Mouse (Mus musculus) kidney, embryonic 15.5 days (tissue): Measurements from ENCODE around the gene AI854703. TPM values are rescaled to one million over a fixed set of nuclear protein-coding genes. Genes with fewer than 3 reads are reported as not detected.

ENCODE experiments used
- ATAC-seq: fragments of 200-750 bp; cut with Nextera tagmentation; replicated peaks from 2 replicates; pipeline ENCODE4 v1.8.0; 2017; ENCODE audit warnings: moderate TSS enrichment; ENCODE audit not compliant: low FRiP score
- H3K27ac ChIP-seq: fragments of 300-500 bp; sonication (generic); 2 replicates; pipeline ENCODE4 v1.5.1; 2015; ENCODE audit warnings: mild to moderate bottlenecking, inconsistent platforms
- H3K27me3 ChIP-seq: fragments of 300-500 bp; sonication (generic); 2 replicates; pipeline ENCODE4 v1.6.1; 2015; ENCODE audit warnings: inconsistent platforms
- H3K36me3 ChIP-seq: fragments of 300-500 bp; sonication (generic); 2 replicates; pipeline ENCODE4 v1.6.1; 2015; ENCODE audit warnings: inconsistent platforms
- H3K4me1 ChIP-seq: fragments of 300-500 bp; sonication (generic); 2 replicates; pipeline ENCODE4 v1.6.1; 2015; ENCODE audit warnings: inconsistent platforms
- H3K4me2 ChIP-seq: fragments of 300-500 bp; sonication (generic); 2 replicates; pipeline ENCODE4 v1.6.1; 2015; ENCODE audit warnings: moderate library complexity, mild to moderate bottlenecking, inconsistent platforms
- H3K4me3 ChIP-seq: fragments of 300-500 bp; sonication (generic); replicated peaks from 2 replicates; pipeline ENCODE4 v1.5.1; 2015; ENCODE audit warnings: mild to moderate bottlenecking, inconsistent platforms
- H3K9ac ChIP-seq: fragments of 300-500 bp; sonication (generic); 2 replicates; pipeline ENCODE4 v1.6.1; 2015; ENCODE audit warnings: mild to moderate bottlenecking, inconsistent platforms
- H3K9me3 ChIP-seq: fragments of 300-500 bp; sonication (generic); replicated peaks from 2 replicates; pipeline ENCODE4 v1.6.1; 2016; ENCODE audit warnings: inconsistent platforms
- WGBS: fragments of 180-500 bp; shearing (Covaris S2); methylation state at CpG from one replicate; pipeline ENCODE4 v1.1.7; 2015; ENCODE audit warnings: mixed read lengths; 5-methylcytosine and 5-hydroxymethylcytosine counted together
- polyA plus RNA-seq: library from polyadenylated mRNA; unstranded; fragments of >200 nt; fragmentation: Nextera tagmentation; extraction: Ambion mirVana; gene quantifications from 2 replicates; pipeline ENCODE4 v1.2.1, GENCODE M21; 2015

The AI854703 gene
- polyA plus RNA-seq, 1 experiment from 2014 or later: 3.1 TPM

DNA sequence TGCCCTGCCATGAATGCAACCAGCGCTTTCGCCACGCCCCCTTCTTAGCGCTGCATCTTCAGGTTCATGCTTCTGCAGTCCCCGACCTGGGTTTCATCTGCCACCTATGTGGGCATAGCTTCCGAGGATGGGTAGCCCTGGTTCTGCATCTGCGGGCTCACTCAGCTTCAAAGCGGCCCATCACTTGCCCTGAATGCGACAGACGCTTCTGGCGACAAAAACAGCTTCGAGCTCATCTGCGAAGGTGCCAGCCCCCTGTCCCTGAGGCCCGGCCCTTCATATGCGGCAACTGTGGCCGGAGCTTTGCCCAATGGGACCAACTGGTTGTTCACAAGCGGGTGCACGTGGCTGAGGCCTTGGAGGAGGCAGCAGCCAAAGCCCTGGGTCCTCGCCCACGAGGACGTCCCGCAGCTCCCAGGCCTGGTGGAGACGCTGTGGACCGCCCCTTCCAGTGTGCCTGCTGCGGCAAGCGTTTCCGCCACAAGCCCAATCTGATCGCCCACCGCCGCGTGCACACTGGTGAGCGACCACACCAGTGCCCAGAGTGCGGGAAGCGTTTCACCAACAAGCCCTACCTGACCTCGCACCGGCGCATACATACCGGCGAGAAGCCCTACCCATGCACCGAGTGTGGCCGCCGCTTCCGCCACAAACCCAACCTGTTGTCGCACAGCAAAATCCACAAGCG lies 29.9 kb upstream of the AI854703 start:
- H3K27ac ChIP-seq: no peak overlapping the region
- ATAC-seq: no peak
- H3K9me3 ChIP-seq: peaks cover 29% of the 10 kb centered on the region
- H3K27me3 ChIP-seq: no peaks in the 10 kb centered on the region
- H3K4me2 ChIP-seq: no peak overlapping the region
- no peak overlapping the region for H3K9ac ChIP-seq
- 98% methylated on average over 45 of the region's 45 CpGs for WGBS
- H3K4me1 ChIP-seq: peaks cover 29% of the 10 kb centered on the region
- peaks cover 57% of the 10 kb centered on the region for H3K36me3 ChIP-seq
- no peak overlapping the region for H3K4me3 ChIP-seq

DNA sequence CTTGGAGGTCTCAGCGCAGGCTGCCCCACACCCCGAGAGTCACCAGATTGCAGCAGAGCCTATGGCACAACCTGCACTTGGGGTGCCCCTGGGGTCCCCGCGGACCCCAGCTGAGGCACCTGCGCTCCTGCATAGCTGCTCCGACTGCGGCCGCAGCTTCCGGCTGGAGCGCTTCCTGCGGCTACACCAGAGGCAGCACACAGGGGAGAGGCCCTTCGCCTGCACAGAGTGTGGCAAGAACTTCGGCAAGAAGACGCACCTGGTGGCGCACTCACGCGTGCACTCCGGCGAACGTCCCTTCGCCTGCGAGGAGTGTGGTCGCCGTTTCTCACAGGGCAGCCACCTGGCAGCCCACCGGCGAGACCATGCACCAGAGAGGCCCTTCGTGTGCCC lies 29.3 kb upstream of the AI854703 start:
- no peak for ATAC-seq
- Histone ChIP-seq H3K27me3 (no peaks in the 10 kb centered on the region), H3K9ac (no peak overlapping the region), H3K9me3 (peaks cover 29% of the 10 kb centered on the region), H3K4me3 (no peak overlapping the region), H3K27ac (no peak overlapping the region), H3K4me1 (peaks cover 29% of the 10 kb centered on the region), H3K36me3 (peaks cover 57% of the 10 kb centered on the region), H3K4me2 (no peak overlapping the region)
- WGBS: 96% methylated on average over 27 of the region's 27 CpGs

DNA sequence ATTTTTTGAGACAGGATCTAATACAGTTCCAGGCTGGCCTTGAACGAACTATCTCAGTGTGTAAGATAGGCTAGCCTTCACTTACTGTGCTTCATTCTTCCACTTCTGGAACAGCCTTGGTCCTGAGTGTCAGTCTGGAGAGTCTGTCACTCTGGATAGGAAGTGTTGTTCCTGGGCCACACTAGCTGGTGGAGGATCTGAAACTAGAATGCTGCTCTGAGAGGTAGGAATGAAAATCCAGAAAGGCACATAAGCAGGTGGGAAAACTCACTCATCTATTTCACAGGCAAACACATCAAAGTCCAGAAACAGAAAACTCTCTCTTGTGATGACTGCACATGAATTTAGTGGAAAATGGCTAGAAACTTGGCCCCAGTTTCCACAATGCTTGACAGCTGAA lies 26.0 kb upstream of the AI854703 start:
- no peak overlapping the region for H3K4me2 ChIP-seq
- H3K36me3 ChIP-seq: peaks cover 57% of the 10 kb centered on the region

DNA sequence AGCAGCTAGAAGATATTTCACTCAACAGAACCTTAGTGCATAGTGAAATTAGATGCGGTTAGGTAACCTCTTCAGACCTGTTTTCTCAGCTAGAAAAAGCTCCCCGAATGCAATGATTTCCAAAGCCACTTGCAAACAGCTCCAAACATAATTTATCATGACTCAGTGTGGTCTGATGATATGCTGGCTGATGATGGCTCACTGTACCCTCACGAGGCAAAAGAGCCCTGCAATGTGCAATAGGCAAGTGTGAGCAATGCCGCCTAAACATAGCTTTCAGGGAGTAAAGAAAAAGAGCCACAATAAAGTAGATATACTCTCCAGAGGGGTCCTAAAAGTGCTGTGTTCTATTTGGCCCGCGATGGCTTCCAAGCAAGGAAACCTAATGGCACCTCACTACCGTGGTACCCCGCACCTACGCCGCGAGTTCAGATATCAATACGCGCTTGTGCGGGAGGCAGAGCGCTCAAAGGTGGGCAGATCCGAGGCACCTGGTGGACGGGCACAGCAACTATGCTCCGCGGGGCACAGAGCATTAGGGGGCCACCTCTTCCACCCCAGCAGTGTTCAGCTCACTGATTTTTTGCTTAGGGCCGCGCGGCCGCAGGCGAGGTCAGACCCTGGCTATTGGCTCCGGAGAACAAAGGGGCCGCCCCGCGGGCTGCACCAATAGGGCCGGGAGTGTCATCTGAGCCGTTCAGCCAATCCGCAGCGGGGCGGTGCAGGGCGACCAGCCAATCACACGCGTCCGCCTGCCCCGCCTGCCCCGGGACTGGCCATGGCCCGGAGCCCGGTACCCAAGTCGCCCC lies 25.1 kb upstream of the AI854703 start, which contains the start of gene Zfp775:
TSS of gene Zfp775 (plus strand) at position 793 of the 809 bp plus-strand sequence.
- ATAC-seq: peak; percentile 99
- Histone ChIP-seq H3K4me2 (peak within 1 kb of the TSS; percentile 87), H3K4me1 (peaks cover 17% of the 10 kb centered on the region), H3K9ac (peak within 1 kb of the TSS; percentile 70), H3K36me3 (peaks cover 48% of the 10 kb centered on the region), H3K9me3 (peaks cover 17% of the 10 kb centered on the region), H3K27me3 (no peaks in the 10 kb centered on the region), H3K4me3 (peak within 1 kb of the TSS; percentile 65), H3K27ac (peak within 1 kb of the TSS; percentile 91)
- WGBS: 4% methylated on average over 33 of the region's 42 CpGs

More for the DNA sequence above, 26.0 kb upstream of the AI854703 start:
- no peak overlapping the region for H3K4me3 ChIP-seq
- peaks cover 26% of the 10 kb centered on the region for H3K9me3 ChIP-seq
- 90% methylated on average over 1 of the region's 1 CpGs for WGBS
- peaks cover 18% of the 10 kb centered on the region for H3K4me1 ChIP-seq
- no peak for ATAC-seq
- peak overlapping the region; percentile 91 for H3K27ac ChIP-seq
- no peak overlapping the region for H3K9ac ChIP-seq
- H3K27me3 ChIP-seq: no peaks in the 10 kb centered on the region

DNA sequence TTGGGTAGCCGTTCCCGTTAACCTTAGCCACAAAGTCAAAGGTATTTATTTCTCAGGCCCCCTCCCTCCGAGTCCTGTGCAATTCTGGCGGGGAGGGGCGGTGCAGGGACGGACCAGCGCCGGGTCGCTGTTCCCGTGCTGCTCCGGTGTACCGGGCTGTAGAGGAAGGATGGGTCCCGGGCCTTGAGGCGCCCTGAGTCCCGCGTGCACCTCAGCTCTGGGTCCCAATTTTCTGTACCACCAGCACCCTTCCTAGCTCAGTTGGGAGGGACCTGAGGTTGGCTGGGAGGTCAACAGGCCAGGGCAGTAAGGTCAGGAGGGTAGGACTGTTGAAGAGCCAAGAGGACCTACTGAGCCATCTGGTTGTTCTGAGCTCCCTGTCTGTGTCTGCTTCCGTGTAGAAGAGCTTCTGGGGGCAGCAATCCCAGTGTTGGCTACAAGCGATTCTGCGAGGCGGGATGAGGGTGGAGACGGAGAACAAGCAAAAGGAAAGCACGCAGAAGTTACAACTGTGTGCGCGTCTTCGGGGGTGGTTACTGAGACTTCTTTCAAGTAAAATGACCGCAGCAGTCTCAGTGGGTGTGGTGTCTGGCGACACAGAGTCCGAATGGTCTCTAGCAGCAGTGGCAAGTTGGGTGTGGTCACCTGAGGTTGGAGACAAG lies 24.4 kb upstream of the AI854703 start:
- Histone ChIP-seq H3K27ac (peak overlapping the region; percentile 65), H3K9ac (peak overlapping the region; percentile 70), H3K27me3 (no peaks in the 10 kb centered on the region), H3K4me2 (peak overlapping the region; percentile 87), H3K4me1 (peaks cover 17% of the 10 kb centered on the region), H3K9me3 (peaks cover 10% of the 10 kb centered on the region), H3K4me3 (peak overlapping the region; percentile 65), H3K36me3 (peaks cover 41% of the 10 kb centered on the region)
- 1% methylated on average over 28 of the region's 28 CpGs for WGBS
- peak; percentile 80 for ATAC-seq

DNA sequence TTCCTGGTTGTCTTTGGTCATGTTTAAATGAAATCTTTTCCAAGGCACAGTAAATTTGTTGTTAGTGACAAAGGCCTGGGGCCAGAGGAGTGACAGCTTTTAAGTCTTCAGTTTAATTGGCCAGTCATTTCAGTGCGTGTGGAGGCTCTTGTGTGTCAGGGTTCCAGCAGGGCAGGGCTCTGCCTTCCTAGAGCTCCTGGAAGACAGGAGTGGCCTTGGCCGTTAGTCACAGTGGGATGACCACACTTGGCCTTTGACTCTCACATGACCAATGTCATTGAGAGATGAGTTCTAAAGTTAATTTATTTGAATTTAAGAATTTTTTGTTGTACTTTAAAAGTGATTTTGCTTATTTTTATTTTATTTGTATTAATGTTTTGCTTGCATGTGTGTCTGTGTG lies 18.4 kb upstream of the AI854703 start:
- Histone ChIP-seq H3K4me1 (no peaks in the 10 kb centered on the region), H3K9ac (no peak overlapping the region), H3K27ac (no peak overlapping the region), H3K4me2 (no peak overlapping the region), H3K36me3 (peaks cover 8% of the 10 kb centered on the region; the same call in 1 of the 2 replicates), H3K27me3 (no peaks in the 10 kb centered on the region), H3K4me3 (no peak overlapping the region), H3K9me3 (no peaks in the 10 kb centered on the region)
- 52% methylated on average over 2 of the region's 2 CpGs for WGBS
- no peak for ATAC-seq

DNA sequence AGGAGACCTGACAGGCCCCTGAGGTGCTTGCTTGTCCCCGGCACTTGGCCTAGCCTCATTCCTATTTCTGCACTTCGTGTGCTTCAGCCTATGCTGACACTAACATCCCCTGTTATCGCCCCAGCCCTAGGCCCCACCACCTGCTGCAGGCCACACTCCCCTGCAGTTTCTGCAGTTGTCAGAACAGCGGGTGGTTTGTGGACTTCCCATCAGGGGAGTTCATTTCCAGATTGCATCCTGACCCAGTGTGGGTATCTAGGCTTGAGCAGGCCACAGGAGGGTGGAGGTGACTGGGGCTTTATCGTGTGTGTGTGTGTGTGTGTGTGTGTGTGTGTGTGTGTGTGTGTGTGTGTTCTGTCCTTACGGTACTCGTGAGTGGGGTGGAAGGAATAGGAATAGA lies 17.1 kb upstream of the AI854703 start:
- no peak for ATAC-seq
- H3K9ac ChIP-seq: no peak overlapping the region
- 83% methylated on average over 7 of the region's 7 CpGs for WGBS
- no peak overlapping the region for H3K4me3 ChIP-seq
- H3K36me3 ChIP-seq: peaks cover 20% of the 10 kb centered on the region
- H3K27me3 ChIP-seq: no peaks in the 10 kb centered on the region
- H3K4me1 ChIP-seq: no peaks in the 10 kb centered on the region
- H3K9me3 ChIP-seq: no peaks in the 10 kb centered on the region
- H3K27ac ChIP-seq: no peak overlapping the region
- H3K4me2 ChIP-seq: no peak overlapping the region

DNA sequence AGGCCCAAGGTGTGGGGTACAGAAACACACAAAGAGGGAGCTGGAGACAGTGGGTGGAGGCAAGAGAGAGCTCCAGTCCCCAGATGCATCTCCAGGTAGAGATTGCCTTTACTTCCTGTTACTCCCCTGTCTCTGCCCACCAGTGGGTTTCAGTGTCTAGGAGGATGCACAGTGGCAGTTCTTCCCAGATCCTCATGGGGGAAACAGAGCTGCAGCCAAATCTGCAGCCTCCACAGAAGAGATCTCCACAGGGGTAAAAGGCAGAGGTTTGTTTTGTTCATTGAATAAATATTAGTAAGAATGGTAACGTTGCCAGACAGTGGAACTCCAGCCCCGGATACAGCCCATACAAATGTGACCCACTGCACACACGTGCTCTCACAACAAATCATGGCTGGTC lies 15.9 kb upstream of the AI854703 start:
- H3K4me2 ChIP-seq: no peak overlapping the region
- H3K9me3 ChIP-seq: no peaks in the 10 kb centered on the region
- no peak overlapping the region for H3K9ac ChIP-seq
- no peaks in the 10 kb centered on the region for H3K4me1 ChIP-seq
- H3K27me3 ChIP-seq: no peaks in the 10 kb centered on the region
- ATAC-seq: no peak
- 87% methylated on average over 3 of the region's 3 CpGs for WGBS
- H3K4me3 ChIP-seq: no peak overlapping the region
- no peak overlapping the region for H3K27ac ChIP-seq
- H3K36me3 ChIP-seq: peaks cover 23% of the 10 kb centered on the region

DNA sequence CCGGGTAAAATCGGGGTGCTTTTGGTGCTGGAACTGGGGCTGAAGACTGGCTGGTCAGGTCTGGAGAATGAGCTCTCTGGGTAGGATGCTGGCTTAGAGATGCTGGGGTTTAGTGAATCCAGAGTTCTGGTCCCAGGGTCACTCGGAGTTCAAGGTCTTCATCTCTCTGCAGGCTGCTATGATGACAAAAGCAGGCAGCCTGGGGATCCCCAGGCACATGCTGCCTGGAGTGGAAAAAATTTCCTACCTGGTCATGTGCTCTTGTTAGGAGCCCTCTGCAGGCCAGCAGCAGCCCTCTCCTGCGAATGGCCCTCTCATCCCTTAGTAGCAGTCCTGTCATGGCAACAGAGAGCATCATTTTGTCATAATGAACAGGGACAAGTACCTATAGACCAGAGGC lies 13.1 kb upstream of the AI854703 start:
- 95% methylated on average over 4 of the region's 4 CpGs for WGBS
- no peak for ATAC-seq
- Histone ChIP-seq H3K27me3 (no peaks in the 10 kb centered on the region), H3K4me1 (no peaks in the 10 kb centered on the region), H3K9ac (no peak overlapping the region), H3K9me3 (no peaks in the 10 kb centered on the region), H3K36me3 (peaks cover 23% of the 10 kb centered on the region), H3K4me2 (no peak overlapping the region), H3K27ac (no peak overlapping the region), H3K4me3 (no peak overlapping the region)

DNA sequence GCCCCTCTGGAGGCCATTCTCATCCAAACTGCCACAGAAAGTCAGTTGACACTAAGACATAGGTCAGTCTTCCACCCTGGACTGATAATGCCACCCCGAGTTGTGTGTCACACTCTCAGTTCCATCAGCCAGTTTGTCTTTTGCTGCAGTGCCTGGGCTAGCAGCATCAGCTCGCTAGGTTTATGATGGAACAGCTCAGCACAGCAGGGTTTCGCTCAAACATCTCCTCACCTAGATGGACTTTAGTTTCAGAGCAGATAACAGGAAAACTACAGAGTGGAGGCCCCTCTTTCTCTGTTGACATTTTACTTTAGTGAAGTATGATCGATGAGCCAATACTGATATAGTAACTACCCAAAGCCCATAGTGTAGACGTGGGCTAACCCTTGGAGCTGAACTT lies 11.8 kb upstream of the AI854703 start:
- no peak overlapping the region for H3K4me2 ChIP-seq
- no peak overlapping the region for H3K4me3 ChIP-seq
- no peaks in the 10 kb centered on the region for H3K9me3 ChIP-seq
- no peak overlapping the region for H3K27ac ChIP-seq
- H3K9ac ChIP-seq: no peak overlapping the region
- 91% methylated on average over 5 of the region's 5 CpGs for WGBS
- no peaks in the 10 kb centered on the region for H3K4me1 ChIP-seq
- no peak for ATAC-seq
- peaks cover 32% of the 10 kb centered on the region for H3K36me3 ChIP-seq
- no peaks in the 10 kb centered on the region for H3K27me3 ChIP-seq

DNA sequence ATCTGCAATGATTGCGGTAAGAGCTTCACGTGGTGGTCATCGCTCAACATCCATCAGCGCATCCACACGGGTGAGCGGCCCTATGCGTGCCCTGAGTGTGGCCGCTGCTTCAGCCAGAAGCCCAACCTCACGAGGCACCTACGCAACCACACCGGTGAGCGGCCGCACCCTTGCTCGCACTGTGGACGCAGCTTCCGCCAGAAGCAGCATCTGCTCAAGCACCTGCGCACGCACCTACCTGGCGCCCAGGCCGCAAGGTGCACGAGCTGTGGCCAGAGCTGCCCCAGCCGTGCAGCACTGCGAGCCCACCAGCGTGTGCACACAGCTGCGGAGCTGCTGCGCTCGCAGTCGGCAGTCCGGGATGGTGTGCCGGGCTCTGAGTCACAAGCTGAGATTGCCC lies 6.5 kb upstream of the AI854703 start:
- Histone ChIP-seq H3K4me3 (no peak overlapping the region), H3K36me3 (peaks cover 29% of the 10 kb centered on the region), H3K27ac (no peak overlapping the region), H3K27me3 (no peaks in the 10 kb centered on the region), H3K9me3 (no peaks in the 10 kb centered on the region), H3K9ac (no peak overlapping the region), H3K4me2 (no peak overlapping the region), H3K4me1 (no peaks in the 10 kb centered on the region)
- ATAC-seq: no peak
- 93% methylated on average over 30 of the region's 30 CpGs for WGBS
